Mouse (Mus musculus): ENCODE data around the gene P3h4.
"Not testable (repeated sequence)": the region's sequence is repeated elsewhere in the genome, so short reads cannot be mapped to it uniquely, and the experiment has no call there.

Gene P3h4

GRCm38 (mm10) chr11:100361059-100361458, 53.6 kb downstream of the P3h4 start:
- DNase-seq (ENCODE audit: low spot score in 2 of 2), result not testable (repeated sequence)

- DNase-seq (ENCODE audit: low spot score in 2 of 2), result no peak
These were observed 54.5 kb downstream of the P3h4 start for GRCm38 (mm10) chr11:100360175-100360574.
